Mouse (Mus musculus) kidney, postnatal 0 days (tissue): Measurements from ENCODE around the gene Nudt9. TPM values are rescaled to one million over a fixed set of nuclear protein-coding genes. Genes with fewer than 3 reads are reported as not detected.

Experiments
- ATAC-seq: fragments of 200-750 bp; cut with Nextera tagmentation; replicated peaks from 2 replicates; pipeline ENCODE4 v1.8.0; 2017; ENCODE audit warnings: low read depth, moderate number of reproducible peaks, moderate TSS enrichment, moderate library complexity; ENCODE audit not compliant: low FRiP score
- DNase-seq: peaks from one replicate; pipeline ENCODE4 v3.0.0-alpha.2; 2016; ENCODE audit warnings: low spot score
- H3K27ac ChIP-seq: fragments of 300-500 bp; sonication (generic); 2 replicates; pipeline ENCODE4 v1.5.1; 2014; ENCODE audit warnings: mild to moderate bottlenecking
- H3K27me3 ChIP-seq: fragments of 300-500 bp; sonication (generic); 2 replicates; pipeline ENCODE4 v1.6.1; 2014; ENCODE audit warnings: low read length, mixed read lengths; ENCODE audit not compliant: insufficient read depth
- H3K36me3 ChIP-seq: fragments of 300-500 bp; sonication (generic); 2 replicates; pipeline ENCODE4 v1.6.1; 2014; ENCODE audit warnings: low read length, mixed read lengths; ENCODE audit not compliant: insufficient read depth
- H3K4me1 ChIP-seq: fragments of 300-500 bp; sonication (generic); replicated peaks from 2 replicates; pipeline ENCODE4 v1.6.1; 2014; ENCODE audit warnings: antibody characterized with exemption, low read length, mixed read lengths; ENCODE audit not compliant: insufficient read depth
- H3K4me2 ChIP-seq: fragments of 300-500 bp; sonication (generic); 2 replicates; pipeline ENCODE4 v1.6.1; 2014; ENCODE audit warnings: mild to moderate bottlenecking, low read length, moderate library complexity, mixed read lengths
- H3K4me3 ChIP-seq: fragments of 300-500 bp; sonication (generic); replicated peaks from 2 replicates; pipeline ENCODE4 v1.5.1; 2014; ENCODE audit warnings: low read depth, low read length
- H3K9ac ChIP-seq: fragments of 300-500 bp; sonication (generic); 2 replicates; pipeline ENCODE4 v1.6.1; 2014; ENCODE audit warnings: low read depth, low read length
- H3K9me3 ChIP-seq: fragments of 300-500 bp; sonication (generic); replicated peaks from 2 replicates; pipeline ENCODE4 v1.6.1; 2016; ENCODE audit warnings: low read length, inconsistent platforms, mixed read lengths
- CTCF ChIP-seq: IDR thresholded peaks from 2 replicates; pipeline ENCODE4 v1.5.1; 2016; ENCODE audit warnings: antibody characterized with exemption, low read depth, mild to moderate bottlenecking, moderate library complexity
- WGBS: fragments of 180-500 bp; shearing (Covaris S2); extraction: QIAGEN DNeasy Blood & Tissue Kit; methylation state at CpG from one replicate; pipeline ENCODE4 v1.1.7; 2014; 5-methylcytosine and 5-hydroxymethylcytosine counted together
- polyA plus RNA-seq: library from polyadenylated mRNA; unstranded; fragments of >200 nt; fragmentation: Nextera tagmentation; extraction: Ambion mirVana; gene quantifications from 2 replicates; pipeline ENCODE4 v1.2.1, GENCODE M21; 2015

Gene Nudt9
- polyA plus RNA-seq, 1 experiment from 2014 or later = 65.1 TPM

DNA sequence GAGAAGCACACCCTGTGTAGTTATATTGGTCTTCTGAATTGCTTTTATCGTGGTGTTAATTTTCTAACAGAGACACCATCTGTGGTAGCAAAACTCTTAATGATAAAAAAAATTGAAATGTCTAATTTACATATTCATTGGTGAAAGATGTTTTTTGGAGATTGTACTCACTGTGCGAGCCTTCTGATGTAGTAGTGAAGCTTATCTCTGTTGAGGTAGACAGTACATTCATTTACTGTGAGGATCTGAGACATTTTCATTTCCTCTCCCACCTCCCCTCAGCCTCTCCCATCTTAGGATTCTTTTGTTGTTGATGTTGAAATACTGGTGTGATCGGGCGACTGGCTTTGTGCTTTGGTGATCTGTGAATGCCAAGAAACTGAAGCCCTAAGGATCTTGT, 24.9 kb downstream of the Nudt9 start:
- no peak overlapping the region for H3K4me3 ChIP-seq
- WGBS = 71% methylated on average over 4 of the region's 4 CpGs
- ATAC-seq = no peak
- H3K9ac ChIP-seq = no peak overlapping the region
- no peaks in the 10 kb centered on the region for H3K36me3 ChIP-seq
- no peak for TF ChIP-seq CTCF
- no peak overlapping the region for H3K27ac ChIP-seq
- no peaks in the 10 kb centered on the region for H3K27me3 ChIP-seq
- H3K4me1 ChIP-seq = 0 out of 2 replicates have a peak, but pooled peaks cover 3% of the 10 kb centered on the region
- H3K4me2 ChIP-seq = no peak overlapping the region
- no peak for DNase-seq
- no peaks in the 10 kb centered on the region for H3K9me3 ChIP-seq

DNA sequence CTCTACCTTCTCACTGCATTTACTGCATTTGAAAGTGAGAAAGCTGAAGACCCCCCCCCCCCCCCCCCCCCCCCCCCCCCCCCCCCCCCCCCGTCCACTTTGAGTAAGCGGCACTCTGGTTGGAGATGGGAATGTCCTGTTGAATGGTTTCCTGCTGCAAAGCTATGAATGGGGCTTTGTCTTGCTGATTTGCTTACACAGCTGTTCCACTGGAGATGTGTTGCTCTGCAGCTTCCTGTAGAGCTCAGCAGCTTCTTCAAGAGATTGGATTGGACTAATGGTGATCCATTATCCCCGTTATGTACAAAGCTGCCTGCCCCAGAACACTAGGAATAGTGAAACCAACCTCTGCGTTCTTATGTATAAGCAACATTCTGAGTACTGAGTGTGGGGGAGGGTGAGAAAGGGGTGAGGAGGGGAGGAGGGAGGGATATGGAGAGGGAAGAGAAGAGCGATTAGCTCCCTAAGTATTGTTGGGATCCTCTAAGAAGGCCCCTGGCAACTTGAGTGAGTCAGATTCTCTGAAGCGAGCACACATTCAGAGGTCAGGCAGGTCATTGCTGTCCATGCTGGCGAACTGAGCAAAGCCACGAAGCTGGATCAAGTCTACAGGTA, 26.3 kb downstream of the Nudt9 start:
- 27% methylated on average over 6 of the region's 8 CpGs for WGBS
- TF ChIP-seq CTCF = no peak

DNA sequence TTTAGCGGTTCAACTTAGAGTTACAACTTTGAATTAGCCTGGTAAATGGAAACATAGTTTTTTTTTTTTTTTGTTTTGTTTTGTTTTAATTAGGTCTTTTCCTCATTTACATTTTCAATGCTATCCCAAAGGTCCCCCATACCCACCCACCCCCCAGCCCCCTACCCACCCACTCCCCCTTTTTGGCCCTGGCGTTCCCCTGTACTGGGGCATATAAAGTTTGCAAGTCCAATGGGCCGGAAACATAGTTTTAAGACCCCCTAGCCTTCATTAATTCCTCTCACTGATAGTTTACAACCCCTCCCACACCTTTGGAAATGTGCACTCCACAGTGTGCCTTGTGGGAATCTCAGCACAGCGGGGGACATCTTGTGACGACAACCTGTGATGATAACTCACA, 27.5 kb downstream of the Nudt9 start:
- Histone ChIP-seq H3K4me1 (0 out of 2 replicates have a peak, but pooled peaks cover 3% of the 10 kb centered on the region), H3K36me3 (no peaks in the 10 kb centered on the region), H3K27me3 (no peaks in the 10 kb centered on the region), H3K27ac (no peak overlapping the region), H3K9me3 (no peaks in the 10 kb centered on the region), H3K9ac (no peak overlapping the region), H3K4me3 (no peak overlapping the region), H3K4me2 (no peak overlapping the region)
- TF ChIP-seq CTCF = no peak
- ATAC-seq (peak; percentile 91), DNase-seq (no peak)
- 80% methylated on average over 5 of the region's 5 CpGs for WGBS

More for the DNA sequence above, 26.3 kb downstream of the Nudt9 start:
- Histone ChIP-seq H3K27ac (peak overlapping the region; percentile 66), H3K4me3 (no peak overlapping the region), H3K36me3 (no peaks in the 10 kb centered on the region), H3K27me3 (no peaks in the 10 kb centered on the region), H3K4me2 (no peak overlapping the region), H3K9me3 (no peaks in the 10 kb centered on the region), H3K9ac (no peak overlapping the region), H3K4me1 (0 out of 2 replicates have a peak, but pooled peaks cover 3% of the 10 kb centered on the region)
- peak; percentile 94 for ATAC-seq
- DNase-seq = peak; percentile 85

DNA sequence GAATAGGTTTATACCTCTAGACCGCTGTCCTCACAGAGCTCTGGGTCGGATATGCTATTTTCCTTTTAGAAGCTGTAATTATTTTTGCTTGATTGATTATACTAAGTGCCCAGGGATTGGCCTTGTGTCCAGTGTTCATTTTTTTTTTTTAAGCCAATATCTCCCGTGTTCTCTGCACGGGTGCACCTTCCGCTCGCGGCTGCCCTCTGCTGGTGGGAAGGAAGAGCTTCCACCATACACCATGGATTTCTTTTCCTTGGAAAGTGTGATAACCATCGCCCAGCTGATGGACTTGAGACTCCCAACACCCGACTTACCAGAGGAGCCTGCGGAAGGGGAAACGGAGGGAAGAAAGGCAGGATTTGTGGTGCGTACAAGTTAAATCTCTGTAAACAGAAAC, 28.3 kb downstream of the Nudt9 start:
- Histone ChIP-seq H3K27me3 (no peaks in the 10 kb centered on the region), H3K9ac (no peak overlapping the region), H3K4me1 (0 out of 2 replicates have a peak, but pooled peaks cover 3% of the 10 kb centered on the region), H3K4me2 (peak overlapping the region; percentile 34), H3K4me3 (no peak overlapping the region), H3K36me3 (no peaks in the 10 kb centered on the region), H3K9me3 (no peaks in the 10 kb centered on the region), H3K27ac (no peak overlapping the region)
- WGBS = 23% methylated on average over 12 of the region's 12 CpGs
- DNase-seq (peak; percentile 80), ATAC-seq (no peak)
- TF ChIP-seq CTCF = peak; percentile 86

DNA sequence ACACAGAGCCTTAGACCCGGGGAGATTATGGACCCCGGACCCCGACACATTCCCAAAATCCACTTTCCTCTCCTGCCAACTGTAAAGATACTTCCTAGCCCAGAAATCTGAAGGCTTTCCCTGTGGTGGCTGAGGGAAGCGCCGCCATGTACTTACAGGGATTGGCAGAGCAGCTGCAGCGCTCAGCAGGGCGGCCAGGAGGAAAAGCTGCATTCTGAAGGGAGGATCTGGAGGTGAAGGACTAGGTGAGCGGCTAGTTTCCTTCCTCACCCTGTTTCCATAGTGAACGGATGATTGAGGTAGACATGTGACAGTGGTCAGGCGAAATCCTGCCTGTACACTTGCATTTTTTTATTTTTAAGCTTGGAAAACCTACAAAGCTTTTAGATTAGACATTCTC, 30.3 kb downstream of the Nudt9 start:
- Histone ChIP-seq H3K4me2 (no peak overlapping the region), H3K4me1 (0 out of 2 replicates have a peak, but pooled peaks cover 3% of the 10 kb centered on the region), H3K27me3 (no peaks in the 10 kb centered on the region), H3K36me3 (no peaks in the 10 kb centered on the region), H3K9ac (no peak overlapping the region), H3K9me3 (no peaks in the 10 kb centered on the region), H3K27ac (no peak overlapping the region), H3K4me3 (no peak overlapping the region)
- no peak for DNase-seq
- ATAC-seq = no peak
- WGBS = 45% methylated on average over 10 of the region's 10 CpGs
- no peak for TF ChIP-seq CTCF

DNA sequence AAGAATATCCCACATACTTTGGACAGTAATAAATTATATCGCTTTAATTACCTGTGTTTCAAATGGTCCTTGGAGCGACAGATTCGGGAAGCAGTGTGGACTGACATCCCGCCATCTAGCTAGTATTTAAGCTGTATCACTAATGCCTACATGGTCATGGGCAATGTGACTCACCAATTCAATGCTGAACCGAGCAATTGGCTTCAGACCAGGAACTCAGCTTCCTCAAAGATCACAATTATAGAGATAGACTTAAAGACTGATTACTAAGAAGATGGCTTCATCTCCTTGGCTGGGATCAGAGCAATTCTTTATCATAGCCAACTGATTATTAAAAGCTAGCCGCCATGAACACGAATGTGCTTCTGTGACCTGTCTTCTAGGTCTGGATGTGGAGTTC, 31.4 kb downstream of the Nudt9 start, which contains the start of gene Gm17660:
TSS of gene Gm17660 (minus strand) at position 101 of the 400 bp plus-strand sequence.
- no peak for DNase-seq
- Histone ChIP-seq H3K4me1 (0 out of 2 replicates have a peak, but pooled peaks cover 2% of the 10 kb centered on the region), H3K4me2 (no peak within 1 kb of the TSS)

More for the DNA sequence above, 31.4 kb downstream of the Nudt9 start, which contains the start of gene Gm17660:
- H3K27ac ChIP-seq = no peak within 1 kb of the TSS
- no peaks in the 10 kb centered on the region for H3K36me3 ChIP-seq
- no peak within 1 kb of the TSS for H3K4me3 ChIP-seq
- ATAC-seq = no peak
- H3K9me3 ChIP-seq = no peaks in the 10 kb centered on the region
- 91% methylated on average over 7 of the region's 7 CpGs for WGBS
- no peak for TF ChIP-seq CTCF
- no peaks in the 10 kb centered on the region for H3K27me3 ChIP-seq
- no peak within 1 kb of the TSS for H3K9ac ChIP-seq
